Mouse (Mus musculus) ovary, adult 18-20 months (tissue): ENCODE data around the gene Shcbp1l.

Experiments used
- DNase-seq: peaks from one replicate; pipeline ENCODE4 v3.0.0; 2022; ENCODE audit warnings: low spot score, mixed read lengths

The Shcbp1l gene

GRCm38 (mm10) chr1:153487500-153487879 lies 62.5 kb downstream of the Shcbp1l start, which contains the start of gene Dhx9:
Gene Dhx9, minus strand, starts transcription at chr1:153487660.
- DNase-seq = peak; percentile 95

- DNase-seq = no peak
Measured at GRCm38 (mm10) chr1:153489132-153489531, 64.2 kb downstream of the Shcbp1l start.

- DNase-seq = no peak
Measured at GRCm38 (mm10) chr1:153489540-153489939, 64.6 kb downstream of the Shcbp1l start.

- no peak for DNase-seq
Measured at GRCm38 (mm10) chr1:153489963-153490362, 65.0 kb downstream of the Shcbp1l start.

- no peak for DNase-seq
Measured at GRCm38 (mm10) chr1:153491345-153491744, 66.4 kb downstream of the Shcbp1l start.

GRCm38 (mm10) chr1:153491822-153492221 lies 66.9 kb downstream of the Shcbp1l start:
- no peak for DNase-seq

- no peak for DNase-seq
Measured at GRCm38 (mm10) chr1:153493338-153493737, 68.4 kb downstream of the Shcbp1l start.

GRCm38 (mm10) chr1:153493931-153494330 lies 69.0 kb downstream of the Shcbp1l start:
- DNase-seq = no peak

- DNase-seq = no peak
Measured at GRCm38 (mm10) chr1:153496030-153496429, 71.1 kb downstream of the Shcbp1l start.

- no peak for DNase-seq
Measured at GRCm38 (mm10) chr1:153500030-153500429, 75.1 kb downstream of the Shcbp1l start.

- DNase-seq = no peak
Measured at GRCm38 (mm10) chr1:153501644-153502321, 76.8 kb downstream of the Shcbp1l start.
